Mouse (Mus musculus) 3134 (cell line): ENCODE data around the gene Tbc1d19.
A peak's percentile ranks its signal among the peaks of the same experiment; 100 is the strongest.

ENCODE experiments used
- DNase-seq: peaks from one replicate; pipeline ENCODE4 v3.0.0-alpha.2; 2011; ENCODE audit warnings: low spot score; ENCODE audit not compliant: insufficient read length; ENCODE audit errors: extremely low read depth

Gene Tbc1d19

DNA sequence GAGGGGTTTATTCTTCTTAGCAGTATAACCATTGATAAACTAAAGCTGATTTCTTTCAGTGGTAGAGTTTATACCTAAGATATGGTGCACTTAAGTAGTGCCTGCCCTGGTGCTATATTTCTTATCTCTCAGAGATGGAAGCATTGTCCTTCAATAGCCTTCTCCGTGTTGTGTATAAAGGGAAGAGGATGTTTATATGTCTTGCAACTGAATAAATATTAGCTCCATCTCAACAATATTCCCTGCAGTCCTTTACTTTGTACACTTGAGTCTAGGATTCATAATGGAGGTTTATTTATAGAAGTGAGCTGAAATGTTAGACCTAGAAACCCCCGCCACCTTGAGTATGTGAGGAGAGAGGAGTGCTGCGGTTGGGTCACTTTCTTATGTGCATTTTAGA lies 93.4 kb downstream of the Tbc1d19 start:
- DNase-seq, result no peak

DNA sequence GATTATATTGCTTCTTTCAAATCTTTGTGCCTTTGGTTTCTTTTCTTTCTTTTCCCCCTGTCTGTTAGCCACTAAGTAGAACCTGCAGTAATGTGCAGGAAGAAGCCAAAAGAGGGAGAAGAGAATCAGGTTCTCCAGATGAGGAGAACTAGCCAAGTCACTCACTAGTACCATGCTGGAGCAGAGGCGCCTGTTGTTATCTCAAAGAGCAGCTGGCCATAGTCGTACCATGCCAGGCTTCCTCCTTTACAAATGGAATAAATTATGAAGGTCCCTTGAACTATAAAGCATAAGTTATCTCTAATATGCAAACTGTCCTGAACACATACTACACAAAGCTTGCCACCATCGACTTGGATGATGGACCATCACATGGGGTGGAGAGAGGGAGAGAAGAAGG lies 99.8 kb downstream of the Tbc1d19 start:
- DNase-seq, result no peak

DNA sequence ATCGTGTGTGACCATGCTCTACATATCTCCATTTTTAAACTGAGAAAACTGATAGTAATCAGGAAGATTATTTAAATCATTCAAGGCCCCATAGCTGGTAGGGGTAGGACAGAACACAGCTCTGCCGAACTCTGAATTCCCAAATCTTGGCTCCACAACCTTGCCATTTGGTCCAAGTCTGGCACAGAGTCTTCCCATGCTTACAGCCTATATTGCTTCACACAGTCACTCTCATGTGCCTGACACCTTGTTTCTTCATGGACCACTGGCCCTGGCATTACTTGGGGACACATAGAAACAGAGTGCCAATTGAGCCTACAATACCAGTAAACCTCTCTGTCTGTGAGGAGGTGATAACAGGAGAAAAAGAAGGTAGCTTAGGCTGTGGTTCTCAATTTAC lies 111.0 kb downstream of the Tbc1d19 start:
- no peak for DNase-seq

DNA sequence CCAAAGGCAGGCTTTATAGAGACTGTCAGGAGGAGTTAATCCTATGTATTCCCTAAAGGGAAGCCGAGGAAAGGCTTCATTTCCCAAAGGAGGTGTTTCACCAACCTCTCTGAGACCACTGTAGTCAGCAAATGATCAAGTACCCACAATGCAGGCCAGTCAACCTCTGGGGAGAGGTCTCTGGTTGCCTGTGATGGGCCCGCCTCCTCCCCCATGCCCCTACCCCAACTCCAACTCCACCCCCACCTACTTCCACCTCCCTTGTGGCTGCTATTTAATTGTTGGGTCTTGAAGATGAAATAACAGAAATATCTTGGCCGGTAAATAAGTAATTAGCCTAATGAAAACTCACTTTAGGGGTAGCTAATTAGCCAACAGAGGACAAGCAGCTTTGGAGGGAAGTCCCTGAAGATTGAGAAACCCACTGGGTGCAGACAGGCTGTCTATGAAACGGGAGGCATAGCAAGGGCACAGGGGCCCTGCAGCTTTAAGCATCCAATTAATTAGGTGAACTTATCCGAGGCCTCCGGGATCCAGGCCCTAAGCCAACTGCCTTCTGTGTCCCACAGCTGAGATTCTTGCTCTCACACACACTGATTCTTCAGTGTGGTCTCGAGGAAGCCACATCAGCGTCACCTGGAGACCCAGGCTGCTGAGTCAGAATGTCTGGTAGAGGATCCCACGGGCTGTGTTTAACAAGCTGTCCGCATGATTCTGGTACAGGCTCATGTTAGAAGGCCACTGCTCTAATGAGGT lies 112.9 kb downstream of the Tbc1d19 start:
- DNase-seq, result no peak

DNA sequence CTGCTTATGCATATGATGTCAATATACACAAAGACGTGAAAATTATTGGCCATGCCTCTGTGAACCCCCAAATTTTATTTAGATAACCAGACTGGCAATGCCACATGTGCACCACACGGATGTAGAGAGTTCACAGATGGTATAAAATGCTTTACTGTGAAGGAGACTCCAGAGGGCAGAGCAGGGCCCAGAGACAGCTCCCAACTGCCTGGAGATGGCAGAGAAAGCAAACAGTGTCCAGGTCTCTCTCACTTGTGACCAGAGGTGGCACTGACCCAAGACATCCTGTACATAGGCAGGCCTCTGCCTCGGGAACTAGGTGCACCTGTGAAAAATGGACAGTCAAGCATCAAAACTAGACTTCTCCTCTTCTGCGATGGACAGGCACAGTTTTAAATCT lies 114.6 kb downstream of the Tbc1d19 start:
- DNase-seq, result no peak

DNA sequence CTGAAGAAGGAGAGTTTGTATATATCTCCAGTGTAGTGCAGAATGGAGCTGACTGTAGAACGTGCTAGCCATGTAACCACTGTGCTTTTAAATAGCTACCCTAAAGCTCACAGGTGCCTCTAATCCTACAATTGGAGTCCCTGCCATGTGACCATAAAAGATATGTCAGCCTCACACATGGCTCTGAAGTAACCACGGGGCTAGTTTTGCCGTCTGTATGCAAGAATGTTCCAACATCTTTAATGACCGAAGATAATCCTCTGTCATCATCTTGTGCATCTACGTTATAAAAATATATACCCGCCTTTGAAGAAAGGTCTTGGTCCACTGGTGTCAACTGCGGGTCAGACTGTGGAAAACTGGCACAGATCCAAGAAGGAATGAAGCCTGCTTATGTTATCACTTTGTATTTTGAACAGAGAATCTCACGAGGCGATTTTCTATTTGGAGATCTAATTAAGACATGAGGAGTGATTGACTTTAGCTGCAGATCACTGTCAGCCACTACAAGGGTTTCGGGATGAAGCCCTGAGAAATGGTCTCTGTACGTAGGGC lies 117.0 kb downstream of the Tbc1d19 start:
- no peak for DNase-seq

DNA sequence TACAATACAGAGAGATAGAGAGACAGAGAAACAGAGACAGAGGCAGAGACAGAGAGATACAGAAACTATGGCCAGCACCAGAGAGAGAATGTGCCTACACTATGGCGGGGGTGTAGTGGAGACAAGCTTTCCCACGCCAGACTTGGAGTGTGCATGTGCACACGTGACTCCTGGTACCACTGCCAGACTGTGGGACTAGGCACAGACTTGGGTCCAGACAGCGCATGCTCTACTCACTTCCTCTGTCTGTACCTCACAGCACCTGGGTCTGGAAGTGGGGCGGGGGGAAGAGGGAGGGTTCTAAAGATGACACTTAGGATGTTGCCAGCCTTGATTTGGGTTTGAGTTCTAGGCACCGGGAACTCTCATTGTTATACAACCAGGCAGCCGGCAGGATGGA lies 118.5 kb downstream of the Tbc1d19 start:
- DNase-seq, result no peak

DNA sequence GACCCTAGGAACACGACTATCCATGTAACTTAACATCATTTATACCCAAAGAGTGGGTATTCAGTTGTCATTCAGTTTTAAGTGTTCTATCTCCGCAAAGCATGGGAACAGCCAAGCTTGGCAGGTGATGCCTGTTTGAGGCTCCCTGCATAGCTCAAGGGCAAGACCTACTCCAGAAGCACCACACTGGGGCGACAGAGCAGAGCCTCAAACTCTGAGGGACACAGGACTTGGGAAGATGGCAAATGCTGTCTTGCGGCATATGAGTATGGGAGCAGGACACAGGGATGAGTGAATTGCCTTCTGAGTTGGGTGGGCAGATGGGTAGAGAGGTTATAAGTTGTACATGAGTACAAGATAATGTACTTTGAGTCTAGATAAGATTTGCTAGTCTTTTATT lies 119.1 kb downstream of the Tbc1d19 start:
- no peak for DNase-seq

DNA sequence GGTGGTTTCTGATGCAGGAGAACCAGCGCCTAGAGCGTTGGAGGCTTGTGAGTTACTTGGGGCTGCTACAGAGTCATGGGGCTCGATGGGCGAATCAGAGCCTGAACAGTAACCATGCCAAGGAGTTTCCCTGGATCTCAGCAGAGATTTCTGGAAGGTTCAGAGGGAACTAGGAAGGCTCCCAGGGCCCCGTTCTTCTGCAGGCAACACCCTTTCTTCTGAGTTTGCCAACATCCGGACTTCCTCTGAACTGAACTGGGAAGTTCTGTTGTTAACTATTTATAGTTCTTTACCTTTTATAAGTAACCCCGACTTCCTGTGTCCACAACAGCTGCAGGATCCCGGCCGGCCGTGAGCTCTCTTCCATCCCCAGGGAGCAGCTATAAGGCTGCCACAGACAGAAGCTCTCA lies 119.8 kb downstream of the Tbc1d19 start:
- no peak for DNase-seq

DNA sequence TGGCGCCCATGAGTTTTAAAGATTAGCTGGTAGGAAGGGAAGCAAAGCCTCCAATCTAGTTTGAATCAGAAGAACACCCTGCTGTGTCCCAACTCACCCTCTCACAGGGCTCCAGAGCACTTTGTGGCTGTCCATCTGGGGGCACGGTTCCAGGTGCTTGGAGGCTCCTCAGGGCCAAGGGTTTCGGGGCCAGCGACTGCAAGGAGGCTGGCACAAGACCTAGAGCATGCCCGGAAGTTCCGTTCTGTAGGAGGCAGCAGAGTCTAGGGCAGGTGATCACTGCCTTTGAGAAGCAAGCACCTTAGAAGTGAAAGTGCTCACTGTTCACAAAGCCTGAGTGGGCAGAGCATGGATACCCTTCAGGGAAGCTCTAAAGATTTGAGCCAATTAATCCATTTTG lies 120.4 kb downstream of the Tbc1d19 start:
- DNase-seq, result no peak

DNA sequence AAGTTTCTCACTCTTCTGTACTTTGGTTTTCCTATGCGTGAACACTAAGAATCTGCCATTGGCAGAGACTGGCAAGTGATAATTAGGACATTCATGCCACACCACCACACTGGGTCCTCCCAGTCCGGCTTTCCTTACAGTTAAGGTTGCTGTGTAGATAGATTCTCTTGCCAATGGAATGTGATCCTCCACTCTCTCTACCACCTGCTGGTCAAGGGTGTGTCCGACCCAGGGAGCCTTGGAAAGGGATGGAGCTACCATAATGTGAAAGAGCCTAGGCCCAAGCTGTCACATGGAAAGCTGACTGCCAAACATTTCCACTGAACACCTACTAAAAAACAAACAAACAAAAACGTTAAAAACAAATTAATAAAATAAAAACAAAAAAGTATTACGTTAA lies 121.6 kb downstream of the Tbc1d19 start:
- DNase-seq, result no peak

DNA sequence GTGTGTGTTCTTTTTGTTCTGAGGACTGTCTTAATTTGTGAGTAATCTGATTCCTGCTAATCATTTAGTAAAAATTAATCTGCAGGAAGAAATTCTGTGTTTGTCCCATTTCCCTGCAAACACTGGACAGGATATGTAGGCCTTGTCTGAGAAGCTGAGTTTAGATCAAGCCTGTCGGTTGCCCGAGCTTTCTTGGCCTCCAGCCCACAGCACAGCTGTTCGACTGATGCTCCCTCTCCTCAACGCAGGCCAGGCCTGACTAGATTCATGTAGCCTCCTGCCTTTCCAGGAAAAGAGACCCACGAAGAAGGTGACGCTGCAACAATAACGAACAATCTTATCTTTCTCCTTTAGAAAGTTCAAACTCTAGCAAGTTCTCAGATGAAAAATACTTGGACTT lies 124.2 kb downstream of the Tbc1d19 start:
- DNase-seq, result no peak

DNA sequence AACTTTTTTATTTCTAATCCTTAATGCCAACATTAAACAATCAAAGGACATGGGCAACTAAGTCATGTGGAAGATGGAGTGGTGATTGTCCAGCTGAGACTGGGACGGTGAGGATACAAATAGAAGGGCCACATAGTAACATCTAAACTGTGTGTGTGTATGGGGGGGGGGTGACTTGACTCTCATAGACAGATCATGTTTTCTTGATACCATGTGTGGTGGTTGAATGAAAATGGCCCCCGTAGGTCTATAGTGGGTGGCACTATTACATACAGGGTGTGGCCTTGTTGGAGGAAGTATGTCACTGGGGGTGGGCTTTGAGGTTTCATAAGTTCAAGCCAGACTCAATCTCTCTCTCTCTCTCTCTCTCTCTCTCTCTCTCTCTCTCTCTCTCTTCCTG lies 124.6 kb downstream of the Tbc1d19 start:
- DNase-seq, result no peak

DNA sequence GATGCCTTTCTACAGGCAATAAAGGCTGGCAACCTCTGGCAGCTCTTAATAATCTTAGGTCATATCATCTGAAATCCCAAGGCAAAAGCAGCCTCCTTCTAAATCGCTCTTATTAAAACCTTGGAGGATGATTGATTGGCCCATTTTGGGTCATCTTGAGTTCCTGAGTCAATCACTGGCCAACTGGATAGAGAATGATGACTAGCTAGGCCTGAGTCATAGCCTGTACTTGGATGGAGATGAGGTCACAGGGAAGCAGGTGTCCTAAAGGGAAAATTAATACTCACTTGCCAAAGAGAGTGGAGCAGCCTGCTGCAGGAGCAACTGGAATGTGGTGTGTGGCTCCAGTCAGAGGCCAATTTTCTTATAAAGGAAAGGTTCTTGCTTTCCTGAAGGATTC lies 125.4 kb downstream of the Tbc1d19 start:
- DNase-seq, result peak; percentile 36

DNA sequence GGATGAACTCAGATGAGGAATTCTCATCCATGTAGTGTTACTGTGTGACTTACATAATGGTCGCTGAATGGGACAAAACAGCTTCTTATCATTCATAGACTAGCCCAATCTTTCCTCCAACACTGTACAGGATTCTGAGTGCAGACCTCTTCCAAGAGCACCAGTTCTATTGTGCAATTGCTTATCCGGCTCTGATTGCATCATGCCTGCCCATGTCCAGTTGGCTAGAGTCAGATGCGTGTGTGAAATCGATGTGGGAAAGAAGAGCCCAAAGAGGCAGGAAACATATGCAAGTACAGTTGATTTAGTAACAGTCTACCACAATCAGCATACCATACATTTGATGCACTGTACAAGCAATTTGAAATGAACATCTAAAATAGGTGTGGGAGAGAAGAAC lies 127.8 kb downstream of the Tbc1d19 start:
- peak; percentile 59 for DNase-seq

DNA sequence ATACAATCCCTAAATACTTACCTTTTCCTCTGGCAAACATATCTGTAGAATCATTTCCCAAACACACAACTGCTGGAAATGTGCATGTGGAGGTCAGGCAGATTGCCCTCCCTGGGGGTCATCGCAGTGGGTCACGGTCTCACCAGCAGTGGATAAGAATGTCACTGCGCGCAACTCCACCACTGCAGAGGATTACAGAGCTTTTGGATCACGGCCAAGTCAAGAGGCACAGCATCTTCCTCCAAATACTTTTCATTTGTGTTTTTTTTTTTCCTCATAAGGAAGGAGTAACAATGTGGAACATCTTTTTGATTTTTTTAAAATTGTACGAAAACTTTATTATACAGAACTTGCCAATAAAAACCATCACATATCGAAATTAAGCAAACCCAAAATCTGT lies 129.6 kb downstream of the Tbc1d19 start:
- no peak for DNase-seq

DNA sequence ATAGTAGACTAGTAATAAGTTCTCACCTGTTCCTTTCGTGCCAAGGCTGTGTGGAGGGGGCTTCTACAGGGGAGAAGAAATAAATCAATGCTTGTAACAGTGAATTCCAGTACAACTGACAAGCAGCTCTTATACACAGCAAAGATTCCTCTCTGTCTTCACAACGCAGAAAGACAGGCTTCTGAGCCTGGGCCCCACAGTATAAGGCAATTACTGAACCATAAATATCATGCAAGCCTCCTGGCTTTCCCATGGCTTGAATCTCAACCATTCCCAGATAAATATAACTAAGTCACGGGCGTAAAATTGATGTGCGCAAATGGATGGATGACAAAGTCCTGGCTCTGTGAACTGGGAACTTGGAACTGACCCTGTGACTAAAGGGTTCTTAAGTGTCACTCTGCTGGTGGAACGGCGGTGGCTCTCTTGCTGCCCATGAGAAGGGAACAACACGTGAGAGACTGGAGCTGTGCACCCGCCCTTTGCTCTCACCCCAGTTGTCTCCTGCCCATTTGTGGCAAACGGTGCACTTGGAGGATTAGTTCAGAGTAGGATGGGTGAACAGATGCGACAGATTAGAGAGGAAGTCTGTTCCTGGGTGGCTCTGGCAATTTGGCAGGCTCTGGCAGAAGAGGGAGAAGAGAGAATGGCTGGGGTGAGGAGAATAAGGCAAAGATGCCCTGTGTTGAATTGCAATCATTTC lies 132.1 kb downstream of the Tbc1d19 start:
- DNase-seq, result no peak

DNA sequence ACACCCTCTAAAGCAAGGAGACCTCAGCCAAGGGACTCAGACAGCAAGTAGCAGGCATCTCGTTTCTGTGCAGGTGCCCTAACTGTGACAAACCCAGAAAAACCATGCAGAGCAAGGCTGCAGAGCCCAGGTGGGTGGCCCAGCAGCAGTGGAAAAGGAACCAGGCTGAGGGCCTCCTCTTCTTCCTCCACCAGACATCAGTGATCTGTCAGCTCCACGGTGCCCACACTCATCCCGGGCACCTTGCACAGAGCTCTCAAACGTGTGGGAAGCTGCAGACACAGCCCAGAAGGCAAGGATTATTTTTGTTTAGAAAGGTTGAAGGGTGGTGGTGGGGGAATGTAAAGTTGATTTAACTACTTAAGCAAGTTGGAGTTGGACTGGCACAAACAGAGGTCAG lies 132.9 kb downstream of the Tbc1d19 start:
- DNase-seq, result no peak

DNA sequence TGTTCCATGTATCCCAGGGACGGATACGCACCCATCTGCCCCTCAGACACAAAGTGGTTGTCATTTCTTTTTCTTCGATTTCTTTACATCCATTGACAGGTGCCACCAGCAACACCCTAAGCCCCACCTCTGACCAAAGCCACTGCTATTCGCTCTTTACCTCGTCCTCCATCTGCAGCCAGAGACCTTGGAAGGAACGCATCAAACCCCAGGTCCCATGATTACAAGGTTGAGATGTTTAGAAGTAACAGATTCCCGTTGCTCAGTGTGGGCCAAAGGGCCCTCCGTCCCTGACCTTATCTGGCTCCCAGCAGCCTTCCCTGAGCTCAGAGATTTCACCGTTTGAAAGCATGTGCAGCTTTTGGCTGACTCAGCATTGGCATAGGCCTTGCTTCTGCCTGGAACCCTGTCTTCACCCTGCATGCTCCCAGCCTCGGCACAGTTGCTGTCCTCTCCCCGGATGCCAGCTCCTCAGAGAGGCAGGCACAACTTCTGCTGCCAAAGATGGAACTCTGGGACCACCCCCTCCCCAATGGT lies 134.0 kb downstream of the Tbc1d19 start:
- no peak for DNase-seq

DNA sequence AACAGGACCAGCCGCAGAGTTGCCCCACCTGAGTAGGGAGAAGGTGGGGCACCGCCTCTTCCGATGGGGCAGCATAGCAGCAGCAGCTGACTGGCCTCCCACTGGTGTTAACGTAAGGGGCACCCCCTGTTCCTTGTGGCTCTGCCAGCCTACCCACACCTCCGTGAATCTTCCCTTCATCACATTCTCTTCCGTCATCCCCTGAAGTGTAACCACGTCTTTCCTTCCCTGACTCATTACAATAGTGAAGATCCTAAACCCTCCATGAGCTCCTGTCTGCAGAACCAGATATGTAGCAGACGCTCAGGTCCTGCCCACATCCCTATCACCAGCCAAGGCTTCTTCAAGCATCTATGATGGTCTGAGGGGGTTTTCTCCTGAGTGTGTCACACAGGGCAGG lies 137.3 kb downstream of the Tbc1d19 start:
- no peak for DNase-seq

DNA sequence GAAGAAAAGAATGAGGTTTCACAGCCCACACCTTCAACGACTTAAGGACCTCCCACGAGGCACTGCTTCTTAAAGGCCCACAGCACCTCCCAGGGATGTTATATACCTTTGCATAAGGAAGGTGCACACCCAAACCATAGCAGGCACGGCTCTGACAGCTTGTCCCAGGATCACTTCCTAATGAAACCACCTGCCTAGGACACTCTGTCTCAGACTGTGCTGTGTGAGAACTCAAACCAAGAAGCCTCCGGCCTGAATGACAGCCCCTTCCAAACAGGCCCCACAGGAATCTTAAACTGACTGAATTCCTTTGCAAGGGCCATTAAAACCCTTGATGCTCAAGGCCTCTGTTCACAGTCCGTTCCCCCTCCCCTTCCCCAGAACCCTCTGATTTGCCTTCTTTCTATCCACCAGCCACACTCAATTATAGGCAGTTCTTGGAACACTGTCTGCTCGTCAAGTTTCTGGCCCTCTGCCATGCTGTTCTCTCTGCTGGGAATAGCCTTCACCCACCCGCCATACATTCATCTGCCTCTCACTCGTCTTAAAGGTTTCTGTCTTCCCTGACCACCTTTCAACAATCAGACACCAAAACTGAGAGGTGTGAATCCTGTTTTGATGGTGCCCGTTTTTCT lies 138.3 kb downstream of the Tbc1d19 start:
- no peak for DNase-seq
